Mouse (Mus musculus) limb, embryonic 13.5 days (tissue): ENCODE results near the gene Lmo7. TPM values are rescaled to one million over a fixed set of nuclear protein-coding genes. Genes with fewer than 3 reads are reported as not detected.

ENCODE experiments used
- ATAC-seq: fragments of 200-750 bp; cut with Nextera tagmentation; 2 replicates; pipeline ENCODE4 v1.8.0; 2017; ENCODE audit warnings: low read depth, moderate number of reproducible peaks, moderate TSS enrichment; ENCODE audit not compliant: low FRiP score
- H3K27ac ChIP-seq: fragments of 300-500 bp; sonication (generic); 2 replicates; pipeline ENCODE4 v1.5.1; 2015; ENCODE audit warnings: inconsistent platforms, mild to moderate bottlenecking, moderate library complexity
- H3K27me3 ChIP-seq: fragments of 300-500 bp; sonication (generic); 2 replicates; pipeline ENCODE4 v1.6.1; 2015; ENCODE audit warnings: mild to moderate bottlenecking, inconsistent platforms
- H3K36me3 ChIP-seq: fragments of 300-500 bp; sonication (generic); 2 replicates; pipeline ENCODE4 v1.6.1; 2015; ENCODE audit warnings: inconsistent platforms, mild to moderate bottlenecking, moderate library complexity
- H3K4me1 ChIP-seq: fragments of 300-500 bp; sonication (generic); 2 replicates; pipeline ENCODE4 v1.6.1; 2015; ENCODE audit warnings: inconsistent platforms
- H3K4me2 ChIP-seq: fragments of 300-500 bp; sonication (generic); replicated peaks from 2 replicates; pipeline ENCODE4 v1.6.1; 2015; ENCODE audit warnings: inconsistent platforms, mild to moderate bottlenecking, moderate library complexity
- H3K4me3 ChIP-seq: fragments of 300-500 bp; sonication (generic); 2 replicates; pipeline ENCODE4 v1.5.1; 2015; ENCODE audit warnings: moderate library complexity, mild to moderate bottlenecking, inconsistent platforms
- H3K9ac ChIP-seq: fragments of 300-500 bp; sonication (generic); 2 replicates; pipeline ENCODE4 v1.6.1; 2015; ENCODE audit warnings: mild to moderate bottlenecking, inconsistent platforms
- H3K9me3 ChIP-seq: fragments of 300-500 bp; sonication (generic); 2 replicates; pipeline ENCODE4 v1.6.1; 2016; ENCODE audit warnings: inconsistent platforms
- WGBS: fragments of 180-500 bp; shearing (Covaris S2); methylation state at CpG from one replicate; pipeline ENCODE4 v1.1.7; 2015; 5-methylcytosine and 5-hydroxymethylcytosine counted together
- polyA plus RNA-seq: library from polyadenylated mRNA; unstranded; fragments of >200 nt; fragmentation: Nextera tagmentation; extraction: Ambion mirVana; gene quantifications from 2 replicates; pipeline ENCODE4 v1.2.1, GENCODE M21; 2015

Lmo7 gene
- polyA plus RNA-seq, 1 experiment from 2014 or later = 14.4 TPM

GRCm38 (mm10) chr14:101842521-101842920 lies 112.8 kb downstream of the Lmo7 start:
- H3K27ac ChIP-seq = no peak overlapping the region
- ATAC-seq = no peak
- H3K27me3 ChIP-seq = 0 out of 2 replicates have a peak, but pooled peaks cover 6% of the 10 kb centered on the region
- WGBS = 81% methylated on average over 6 of the region's 6 CpGs
- H3K4me1 ChIP-seq = peaks cover 29% of the 10 kb centered on the region
- H3K4me2 ChIP-seq = no peak overlapping the region
- H3K9ac ChIP-seq = no peak overlapping the region
- H3K36me3 ChIP-seq = no peaks in the 10 kb centered on the region
- H3K4me3 ChIP-seq = no peak overlapping the region
- H3K9me3 ChIP-seq = no peaks in the 10 kb centered on the region

GRCm38 (mm10) chr14:101843443-101843842 lies 113.7 kb downstream of the Lmo7 start:
- Histone ChIP-seq H3K4me2 (no peak overlapping the region), H3K9ac (no peak overlapping the region), H3K27ac (no peak overlapping the region), H3K9me3 (no peaks in the 10 kb centered on the region), H3K4me1 (peaks cover 26% of the 10 kb centered on the region), H3K27me3 (0 out of 2 replicates have a peak, but pooled peaks cover 6% of the 10 kb centered on the region), H3K4me3 (no peak overlapping the region), H3K36me3 (no peaks in the 10 kb centered on the region)
- whole genome bisulfite sequencing = 93% methylated on average over 17 of the region's 17 CpGs
- no peak for ATAC-seq

GRCm38 (mm10) chr14:101844467-101844866 lies 114.7 kb downstream of the Lmo7 start:
- Histone ChIP-seq H3K4me3 (no peak overlapping the region), H3K27me3 (0 out of 2 replicates have a peak, but pooled peaks cover 5% of the 10 kb centered on the region), H3K4me2 (no peak overlapping the region), H3K9me3 (no peaks in the 10 kb centered on the region), H3K4me1 (peaks cover 27% of the 10 kb centered on the region), H3K9ac (no peak overlapping the region), H3K27ac (no peak overlapping the region), H3K36me3 (no peaks in the 10 kb centered on the region)
- WGBS = 57% methylated on average over 7 of the region's 7 CpGs
- ATAC-seq = no peak

GRCm38 (mm10) chr14:101846097-101846882 lies 116.5 kb downstream of the Lmo7 start:
- 0 out of 2 replicates have a peak, but pooled peaks cover 4% of the 10 kb centered on the region for H3K27me3 ChIP-seq
- no peaks in the 10 kb centered on the region for H3K36me3 ChIP-seq
- H3K4me3 ChIP-seq = no peak overlapping the region
- 60% methylated on average over 8 of the region's 8 CpGs for WGBS
- H3K9ac ChIP-seq = no peak overlapping the region
- H3K4me1 ChIP-seq = peaks cover 11% of the 10 kb centered on the region; the same call in 1 of the 2 replicates
- no peak for ATAC-seq
- no peak overlapping the region for H3K27ac ChIP-seq
- no peak overlapping the region for H3K4me2 ChIP-seq
- 0 out of 2 replicates have a peak, but pooled peaks cover 1% of the 10 kb centered on the region for H3K9me3 ChIP-seq

- Histone ChIP-seq H3K4me1 (peaks cover 8% of the 10 kb centered on the region; the same call in 1 of the 2 replicates), H3K9me3 (0 out of 2 replicates have a peak, but pooled peaks cover 5% of the 10 kb centered on the region), H3K9ac (no peak overlapping the region), H3K36me3 (no peaks in the 10 kb centered on the region), H3K27me3 (0 out of 2 replicates have a peak, but pooled peaks cover 4% of the 10 kb centered on the region), H3K4me3 (no peak overlapping the region), H3K4me2 (no peak overlapping the region), H3K27ac (no peak overlapping the region)
- ATAC-seq = no peak
- WGBS = 74% methylated on average over 7 of the region's 7 CpGs
Measured at GRCm38 (mm10) chr14:101847520-101847919, 117.8 kb downstream of the Lmo7 start.

GRCm38 (mm10) chr14:101852584-101853195 lies 122.9 kb downstream of the Lmo7 start:
- Histone ChIP-seq H3K9me3 (0 out of 2 replicates have a peak, but pooled peaks cover 5% of the 10 kb centered on the region), H3K4me2 (no peak overlapping the region), H3K4me3 (no peak overlapping the region), H3K9ac (no peak overlapping the region), H3K27me3 (no peaks in the 10 kb centered on the region), H3K4me1 (0 out of 2 replicates have a peak, but pooled peaks cover 4% of the 10 kb centered on the region), H3K27ac (no peak overlapping the region), H3K36me3 (no peaks in the 10 kb centered on the region)
- ATAC-seq = no peak
- WGBS = 77% methylated on average over 6 of the region's 6 CpGs

GRCm38 (mm10) chr14:101853207-101853606 lies 123.5 kb downstream of the Lmo7 start:
- ATAC-seq = no peak

GRCm38 (mm10) chr14:101853722-101854121 lies 124.0 kb downstream of the Lmo7 start:
- H3K9ac ChIP-seq = no peak overlapping the region

More at GRCm38 (mm10) chr14:101853207-101853606, 123.5 kb downstream of the Lmo7 start:
- no peaks in the 10 kb centered on the region for H3K36me3 ChIP-seq
- no peak overlapping the region for H3K9ac ChIP-seq
- no peak overlapping the region for H3K4me2 ChIP-seq
- 0 out of 2 replicates have a peak, but pooled peaks cover 5% of the 10 kb centered on the region for H3K9me3 ChIP-seq
- no peaks in the 10 kb centered on the region for H3K27me3 ChIP-seq
- 0 out of 2 replicates have a peak, but pooled peaks cover 4% of the 10 kb centered on the region for H3K4me1 ChIP-seq
- H3K4me3 ChIP-seq = no peak overlapping the region
- WGBS = 67% methylated on average over 1 of the region's 1 CpGs
- H3K27ac ChIP-seq = no peak overlapping the region

GRCm38 (mm10) chr14:101854226-101854625 lies 124.5 kb downstream of the Lmo7 start:
- no peak for ATAC-seq

More at GRCm38 (mm10) chr14:101853722-101854121, 124.0 kb downstream of the Lmo7 start:
- ATAC-seq = no peak
- H3K27me3 ChIP-seq = no peaks in the 10 kb centered on the region
- H3K9me3 ChIP-seq = 0 out of 2 replicates have a peak, but pooled peaks cover 5% of the 10 kb centered on the region
- H3K4me1 ChIP-seq = 0 out of 2 replicates have a peak, but pooled peaks cover 1% of the 10 kb centered on the region
- 55% methylated on average over 4 of the region's 4 CpGs for WGBS
- H3K4me2 ChIP-seq = no peak overlapping the region
- H3K4me3 ChIP-seq = no peak overlapping the region
- H3K27ac ChIP-seq = no peak overlapping the region
- H3K36me3 ChIP-seq = no peaks in the 10 kb centered on the region

GRCm38 (mm10) chr14:101859305-101859886 lies 129.6 kb downstream of the Lmo7 start:
- Histone ChIP-seq H3K27me3 (no peaks in the 10 kb centered on the region), H3K36me3 (no peaks in the 10 kb centered on the region), H3K9me3 (no peaks in the 10 kb centered on the region), H3K4me1 (no peaks in the 10 kb centered on the region), H3K4me3 (no peak overlapping the region), H3K27ac (no peak overlapping the region), H3K9ac (no peak overlapping the region), H3K4me2 (no peak overlapping the region)
- ATAC-seq = no peak
- WGBS = 70% methylated on average over 8 of the region's 8 CpGs

More at GRCm38 (mm10) chr14:101854226-101854625, 124.5 kb downstream of the Lmo7 start:
- no peak overlapping the region for H3K4me2 ChIP-seq
- 83% methylated on average over 3 of the region's 3 CpGs for WGBS
- H3K9me3 ChIP-seq = 0 out of 2 replicates have a peak, but pooled peaks cover 5% of the 10 kb centered on the region
- H3K4me1 ChIP-seq = no peaks in the 10 kb centered on the region
- H3K4me3 ChIP-seq = no peak overlapping the region
- H3K27ac ChIP-seq = no peak overlapping the region
- H3K27me3 ChIP-seq = no peaks in the 10 kb centered on the region
- no peaks in the 10 kb centered on the region for H3K36me3 ChIP-seq
- no peak overlapping the region for H3K9ac ChIP-seq

- H3K4me3 ChIP-seq = no peak overlapping the region
- ATAC-seq = no peak
- no peaks in the 10 kb centered on the region for H3K36me3 ChIP-seq
- no peak overlapping the region for H3K4me2 ChIP-seq
- no peak overlapping the region for H3K9ac ChIP-seq
- H3K27ac ChIP-seq = no peak overlapping the region
- no peaks in the 10 kb centered on the region for H3K4me1 ChIP-seq
- 64% methylated on average over 3 of the region's 3 CpGs for WGBS
- no peaks in the 10 kb centered on the region for H3K9me3 ChIP-seq
- no peaks in the 10 kb centered on the region for H3K27me3 ChIP-seq
Measured at GRCm38 (mm10) chr14:101862088-101862487, 132.3 kb downstream of the Lmo7 start.
